Mouse (Mus musculus): ENCODE data around the gene Dnajc15. TPM values are rescaled to one million over a fixed set of nuclear protein-coding genes. Genes with fewer than 3 reads are reported as not detected.

The Dnajc15 gene
- total RNA-seq, 4 experiments from 2014 or later, result 203 to 420 (median 336) TPM

DNA sequence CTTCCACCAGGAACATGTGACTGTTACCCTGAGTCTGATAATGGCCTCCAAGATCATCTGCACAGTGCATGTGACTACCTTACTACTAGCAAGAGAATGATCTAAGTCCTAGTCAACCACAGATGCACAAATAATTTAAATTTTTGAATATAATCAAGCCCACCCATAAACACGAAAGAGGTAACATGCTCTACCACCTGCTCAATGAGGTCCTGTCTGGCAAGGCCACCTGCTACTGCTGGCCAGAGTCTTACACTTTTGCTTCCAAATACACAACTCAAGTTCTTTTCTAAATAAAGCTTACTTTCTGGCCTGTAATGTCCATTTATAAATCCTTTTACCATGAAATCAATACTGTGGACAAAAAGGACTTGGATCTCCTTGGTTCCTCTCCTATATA lies 15.0 kb downstream of the Dnajc15 start:
- no peak for DNase-seq

DNA sequence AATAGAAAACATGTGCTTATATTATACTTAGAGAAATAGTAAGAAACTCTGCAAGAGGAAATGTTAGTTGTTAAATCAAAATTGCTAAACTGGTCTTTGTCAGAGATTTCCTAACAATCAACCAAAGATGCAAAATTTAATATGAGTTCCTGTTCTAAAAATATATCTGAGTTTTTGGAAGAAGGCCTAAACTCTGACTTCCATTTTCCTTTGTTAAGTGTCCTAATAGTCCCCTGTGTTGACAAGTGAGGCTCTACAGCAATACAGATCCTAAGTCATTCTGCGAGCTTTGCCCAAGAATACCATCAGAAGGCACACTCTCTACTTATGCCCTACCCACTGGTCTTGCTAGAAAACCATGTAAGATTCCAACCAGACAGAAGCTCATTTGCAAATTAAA lies 21.0 kb downstream of the Dnajc15 start:
- no peak for DNase-seq

DNA sequence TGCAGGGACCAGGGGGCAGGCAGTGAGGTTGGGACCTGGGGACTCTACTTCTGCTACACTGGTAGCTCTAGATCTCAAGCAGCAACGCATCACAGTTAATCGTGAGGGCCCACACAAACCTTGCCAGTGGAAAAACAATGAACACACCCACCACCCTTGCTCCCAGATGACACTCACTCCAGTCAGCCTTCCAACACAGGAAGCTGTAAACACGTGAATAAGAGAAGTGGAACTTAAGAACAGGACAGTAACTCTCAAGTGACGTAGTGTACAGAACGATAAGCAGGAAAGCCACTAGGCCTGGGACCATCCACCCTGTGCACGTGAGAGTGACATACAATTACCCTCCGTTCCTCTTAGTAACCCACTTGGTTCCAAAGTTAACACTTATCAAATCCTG lies 25.1 kb downstream of the Dnajc15 start:
- DNase-seq, result no peak

DNA sequence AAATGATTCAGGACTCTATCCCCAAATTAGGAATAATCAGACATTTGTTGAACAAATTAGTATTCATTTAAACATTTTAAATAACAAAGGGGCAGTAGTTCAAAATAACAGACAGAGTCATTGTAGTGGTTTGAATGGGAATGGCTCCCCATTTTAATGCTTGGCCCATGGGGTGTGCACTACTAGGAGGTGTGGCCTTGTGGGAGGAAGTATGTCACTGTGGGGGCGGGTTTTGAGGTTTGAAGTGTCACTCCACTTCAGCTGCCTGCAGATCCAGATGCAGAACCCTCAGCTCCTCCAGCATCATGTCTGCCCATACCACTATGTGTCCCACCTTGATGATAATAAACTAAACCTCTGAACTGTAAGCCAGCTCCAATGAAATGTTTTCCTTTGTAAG lies 26.6 kb downstream of the Dnajc15 start:
- DNase-seq, result no peak

DNA sequence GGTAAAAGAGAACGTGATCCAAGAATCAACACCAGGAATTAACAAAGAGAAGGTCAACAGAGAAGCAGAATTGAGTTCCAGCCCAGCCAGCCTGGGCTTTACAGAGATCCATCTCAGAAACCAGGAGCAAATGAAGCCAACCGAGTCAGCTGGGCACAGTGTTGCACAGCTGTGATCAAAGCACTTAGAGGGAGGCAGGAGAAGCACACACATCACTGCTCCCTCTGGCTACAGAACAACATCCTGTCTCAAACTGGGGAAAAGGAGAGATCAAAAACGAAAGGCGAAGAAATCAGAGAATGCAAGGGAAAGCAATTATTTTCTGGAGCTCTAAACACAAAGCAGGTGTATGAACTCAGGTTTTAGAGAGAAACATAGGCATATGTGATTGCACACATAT lies 28.7 kb downstream of the Dnajc15 start:
- DNase-seq, result no peak

DNA sequence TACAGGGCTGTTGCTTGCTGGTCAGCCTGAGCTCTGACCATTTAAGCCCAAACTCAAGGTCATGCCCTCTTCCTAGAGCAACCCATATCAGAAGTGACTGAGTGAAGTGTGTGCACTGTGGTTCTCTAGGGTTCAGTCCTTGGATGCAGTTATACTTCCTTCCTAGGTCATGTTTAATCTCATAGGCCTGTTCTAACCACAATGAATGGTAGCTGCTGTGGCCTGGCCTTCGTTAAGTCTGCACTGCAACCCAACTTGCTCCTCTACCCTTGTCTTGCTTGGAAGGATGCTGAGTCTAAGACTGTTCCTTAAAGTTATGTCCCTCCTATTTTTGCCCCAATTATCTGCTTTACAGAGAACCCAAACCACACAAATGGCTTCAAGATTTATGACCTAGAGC lies 29.4 kb downstream of the Dnajc15 start:
- DNase-seq, result no peak

DNA sequence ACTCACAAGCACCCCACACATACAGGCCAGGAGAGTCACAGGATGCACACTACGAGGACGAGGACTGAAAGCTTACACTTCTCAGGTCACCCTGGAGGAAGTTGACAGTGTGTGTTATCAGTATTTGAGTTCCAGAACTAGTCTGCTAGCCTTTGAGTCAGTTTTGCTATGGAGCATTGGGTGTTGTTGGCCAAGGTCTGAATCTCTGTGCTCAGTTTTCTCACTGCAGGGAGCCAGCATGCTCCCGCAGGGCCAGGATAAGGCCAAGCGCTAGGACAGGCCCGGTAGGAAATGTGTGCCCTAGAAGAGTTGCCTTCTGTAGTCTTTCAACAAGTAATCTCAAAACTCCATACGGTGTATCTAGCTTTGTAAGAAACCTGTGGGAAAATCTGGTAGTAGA lies 34.4 kb downstream of the Dnajc15 start:
- DNase-seq, result no peak

DNA sequence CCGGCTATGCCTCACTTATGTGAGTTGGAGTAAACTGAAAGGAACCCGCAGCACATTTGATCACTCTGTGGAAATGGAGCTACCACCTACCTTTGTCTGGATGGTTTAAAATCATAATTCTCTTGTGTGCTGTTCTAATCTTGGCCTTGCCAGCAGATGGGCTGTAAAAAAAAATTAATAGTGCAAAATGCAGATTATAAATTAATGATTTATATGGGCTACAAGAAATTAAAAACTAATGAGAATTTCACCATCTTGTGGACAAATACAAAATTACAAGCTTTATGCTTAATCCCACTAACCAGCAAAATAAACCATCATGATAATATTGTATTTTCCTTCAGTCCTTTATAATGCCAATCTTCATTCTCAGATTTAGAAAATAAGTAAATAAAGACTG lies 34.8 kb downstream of the Dnajc15 start:
- no peak for DNase-seq

DNA sequence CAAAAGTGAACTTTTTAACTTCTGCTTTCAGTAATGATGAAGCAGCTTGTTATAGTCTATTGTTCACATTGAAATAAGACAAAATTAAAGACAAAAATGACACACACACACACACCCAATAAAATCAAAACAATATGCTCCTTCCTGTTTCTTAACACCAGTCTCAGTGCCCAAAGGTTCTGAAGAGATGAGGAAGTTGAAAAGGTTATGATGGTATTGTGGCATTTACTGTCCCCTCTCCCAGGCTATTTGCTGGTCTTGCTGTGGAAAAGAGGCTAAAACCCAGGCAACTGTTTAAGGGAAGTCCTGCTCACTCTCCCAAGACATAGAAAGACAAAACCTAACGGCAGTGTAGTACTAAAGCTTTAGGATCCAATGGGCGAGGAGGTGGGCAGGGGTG lies 38.1 kb downstream of the Dnajc15 start:
- DNase-seq, result no peak

DNA sequence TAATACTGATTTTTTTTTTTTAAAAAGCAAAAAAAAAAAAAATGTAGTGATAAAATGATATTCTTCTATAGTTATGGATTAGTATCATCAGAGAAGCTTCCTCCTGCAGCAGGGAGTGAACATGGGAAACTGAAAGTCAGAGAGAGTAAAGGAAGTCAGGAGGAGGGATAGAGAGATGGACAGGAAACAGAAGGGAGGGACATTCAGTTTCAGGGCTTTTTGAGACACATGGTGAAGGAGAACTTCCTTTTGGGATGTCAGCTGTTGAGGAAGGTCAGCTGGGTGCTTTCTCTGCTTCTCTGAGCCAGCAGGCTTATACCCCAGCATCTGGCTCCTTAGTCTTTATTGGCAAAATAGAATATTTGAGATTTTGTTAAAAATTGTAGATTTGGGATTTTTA lies 42.6 kb downstream of the Dnajc15 start:
- no peak for DNase-seq

DNA sequence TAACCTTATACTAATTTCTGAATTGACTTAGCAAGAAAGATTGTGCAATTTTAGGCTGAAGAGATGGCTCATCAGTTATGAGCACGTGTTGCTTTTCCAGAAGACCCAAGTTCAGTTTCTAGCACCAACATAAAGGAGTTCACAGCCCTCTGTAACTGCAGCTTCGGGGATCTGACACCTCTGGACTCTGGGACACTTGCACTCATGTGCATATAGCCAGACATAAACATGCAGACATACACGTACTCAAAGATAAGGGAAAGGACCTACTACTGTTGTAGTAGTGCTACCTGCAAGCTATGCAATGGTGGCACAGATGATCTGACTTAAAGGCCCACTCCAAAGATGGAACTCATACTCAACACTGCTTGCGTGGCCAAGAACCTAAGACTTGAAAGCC lies 43.0 kb downstream of the Dnajc15 start:
- no peak for DNase-seq

DNA sequence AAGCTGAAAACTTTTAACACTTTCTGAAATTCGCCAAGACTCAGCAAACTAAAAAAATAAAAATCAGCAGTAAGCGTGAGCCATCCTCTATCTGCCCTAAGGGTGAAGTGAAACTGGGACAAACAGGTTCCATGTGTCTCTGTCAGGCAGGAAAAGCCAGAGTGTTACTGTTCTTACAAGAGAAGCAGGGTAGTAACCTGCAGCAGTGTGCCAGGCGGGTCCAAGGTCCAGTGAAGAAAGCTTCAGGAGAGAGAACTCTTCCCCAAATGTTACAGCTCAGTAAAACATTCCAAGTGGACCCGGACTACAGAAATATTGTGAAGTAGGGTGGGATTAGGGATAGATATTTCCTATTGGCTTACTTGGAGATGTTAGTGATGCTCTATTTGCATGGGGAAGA lies 45.3 kb downstream of the Dnajc15 start:
- no peak for DNase-seq

DNA sequence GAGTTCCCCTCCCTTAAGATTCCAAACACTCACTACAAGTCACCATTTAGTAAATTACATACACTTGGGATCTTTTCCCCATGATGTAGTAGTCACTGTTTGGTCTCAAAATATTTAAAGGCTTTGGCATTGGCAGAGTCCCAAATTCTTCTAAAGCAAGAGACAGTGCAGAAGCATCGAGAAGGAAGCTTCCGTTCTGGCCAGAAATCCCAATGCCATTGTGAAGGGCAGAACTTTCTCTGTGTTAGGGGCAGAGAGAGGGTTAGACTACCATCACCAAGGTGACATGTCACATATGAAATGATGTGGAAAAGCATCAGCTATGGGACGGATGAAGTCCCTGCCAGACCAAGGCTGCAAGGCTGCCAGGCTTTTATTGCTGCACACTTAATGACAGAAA lies 49.0 kb downstream of the Dnajc15 start:
- peak; percentile 63 for DNase-seq

DNA sequence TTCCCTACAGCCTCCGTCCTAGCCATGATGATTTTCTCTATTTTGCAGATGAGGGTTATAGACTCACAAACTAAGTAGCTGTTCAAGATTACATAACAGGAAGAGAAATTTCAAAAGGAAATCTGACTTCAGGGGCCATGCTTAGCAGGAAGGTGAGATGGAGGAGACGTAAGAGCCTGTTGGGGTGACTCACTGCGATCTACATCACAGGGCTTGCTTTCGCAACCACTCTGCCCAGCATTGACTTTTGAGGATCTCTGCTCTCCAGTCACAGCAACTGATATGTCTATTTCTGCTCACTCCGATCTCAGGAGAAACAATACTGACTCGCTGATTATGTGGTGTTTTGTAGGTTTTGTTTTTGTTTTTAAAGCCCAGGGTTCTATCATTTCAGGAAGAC lies 49.8 kb downstream of the Dnajc15 start:
- DNase-seq, result peak; percentile 54

DNA sequence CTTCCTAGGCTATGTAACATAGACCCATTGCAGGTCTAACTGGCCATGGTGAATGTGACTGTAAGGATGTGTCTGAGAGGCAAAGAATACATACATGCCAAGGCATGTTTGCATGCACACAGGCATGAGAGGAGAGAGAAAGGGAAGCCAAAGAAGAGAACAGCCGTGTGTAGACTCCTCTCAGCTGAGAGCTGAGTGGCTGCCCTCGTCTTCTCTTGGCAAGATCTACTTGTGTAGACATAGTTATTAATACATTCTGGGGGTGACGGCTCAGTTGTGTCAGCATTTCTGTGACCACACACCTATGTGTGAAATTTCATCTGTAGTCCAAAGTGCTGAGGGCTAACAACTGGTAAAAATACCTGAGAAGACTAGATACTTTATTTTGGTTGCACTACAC lies 55.1 kb downstream of the Dnajc15 start:
- DNase-seq, result no peak

DNA sequence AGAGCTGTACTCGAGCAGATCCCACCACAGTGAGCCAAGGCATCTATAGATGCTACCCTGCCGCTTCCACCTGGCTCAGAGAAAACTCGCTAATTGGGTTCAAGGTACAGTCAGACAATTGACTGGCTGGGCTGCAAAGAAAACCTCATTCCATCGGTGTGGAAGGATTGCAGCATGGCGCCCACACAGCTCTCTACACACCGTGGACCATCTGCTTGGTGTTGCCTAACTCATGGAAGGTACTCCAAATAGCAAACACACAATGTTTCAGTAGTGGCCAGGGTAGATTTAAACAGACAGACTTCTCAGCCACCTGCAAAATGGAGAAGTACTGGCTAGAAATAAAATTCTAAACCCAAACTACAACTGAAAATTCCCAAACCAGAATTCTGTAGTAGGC lies 57.4 kb downstream of the Dnajc15 start:
- DNase-seq, result no peak

DNA sequence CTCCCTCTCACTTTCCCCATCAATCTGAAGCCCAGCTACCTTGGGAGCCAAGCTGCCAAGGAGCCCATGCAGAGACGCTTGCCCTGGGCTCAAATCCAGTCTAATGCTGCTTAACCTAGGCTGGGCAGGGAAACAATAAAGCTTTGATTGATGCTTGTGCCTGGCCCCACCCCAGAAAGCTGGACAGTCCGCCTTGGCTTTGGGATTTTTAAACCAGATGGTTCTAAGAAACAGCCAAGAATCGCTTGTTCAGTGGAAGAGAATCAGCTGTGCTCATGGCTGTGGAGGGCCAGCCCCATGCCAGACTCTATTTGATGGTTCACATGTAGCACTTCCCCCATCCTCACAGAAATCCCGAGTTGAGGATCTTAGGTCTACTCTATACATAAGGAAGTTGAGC lies 60.0 kb downstream of the Dnajc15 start:
- no peak for DNase-seq

DNA sequence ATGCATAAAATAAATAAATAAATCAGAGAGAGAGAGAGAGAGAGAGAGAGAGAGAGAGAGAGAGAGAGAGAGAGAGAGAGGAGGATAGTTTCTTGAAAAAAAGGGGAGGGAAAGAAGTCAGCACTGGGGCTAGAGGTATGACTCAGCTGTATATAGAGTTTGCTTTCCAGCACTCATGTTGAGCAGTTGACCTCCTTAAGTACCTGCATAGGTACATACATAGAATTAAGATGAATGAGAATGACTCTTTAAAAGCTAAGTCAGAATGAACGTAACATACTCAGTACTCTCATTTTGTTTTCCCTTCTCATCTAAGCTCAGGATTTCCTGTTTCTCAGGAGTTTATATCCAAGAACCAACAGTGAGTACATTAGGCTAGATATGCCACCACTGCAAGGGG lies 62.0 kb downstream of the Dnajc15 start:
- no peak for DNase-seq

DNA sequence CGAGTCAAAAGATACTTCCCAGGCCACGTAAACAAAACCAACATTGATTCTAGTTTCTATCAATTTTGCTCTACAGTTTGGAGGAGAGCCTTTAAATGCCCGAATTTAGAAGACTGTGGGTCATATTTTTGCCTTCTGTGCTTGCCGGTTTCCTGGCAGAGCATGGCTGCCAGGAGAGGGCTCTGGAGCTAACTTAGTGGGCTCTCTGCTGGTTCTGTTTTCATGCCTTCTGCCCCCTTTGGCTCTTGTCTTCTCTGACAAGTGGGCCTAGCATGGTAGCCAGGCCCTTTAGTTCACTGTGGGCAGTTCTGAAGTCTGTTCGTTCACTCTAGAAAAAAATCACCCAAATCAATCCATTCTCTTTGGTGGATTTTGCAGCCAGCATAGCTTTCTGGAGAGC lies 63.5 kb downstream of the Dnajc15 start:
- DNase-seq, result no peak

DNA sequence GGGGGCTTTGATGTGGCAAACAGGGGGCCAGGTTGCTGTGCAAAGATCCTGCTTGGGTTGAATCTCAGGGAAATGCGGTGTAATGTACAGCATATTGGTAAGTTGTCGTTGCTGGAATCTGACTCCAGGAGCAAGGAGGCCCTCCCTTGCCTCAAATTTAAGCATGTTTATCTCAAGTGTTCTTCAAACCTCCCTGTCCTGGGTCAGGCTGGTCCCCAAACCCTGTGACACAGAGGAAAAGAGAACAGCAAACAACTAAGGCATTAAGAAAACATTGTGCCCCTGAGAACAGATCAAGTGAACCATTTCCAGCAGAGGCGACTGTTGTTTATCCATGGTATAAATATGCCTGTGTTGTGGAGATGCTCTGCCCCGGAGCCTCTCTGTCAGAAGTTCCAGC lies 67.1 kb downstream of the Dnajc15 start:
- no peak for DNase-seq

DNA sequence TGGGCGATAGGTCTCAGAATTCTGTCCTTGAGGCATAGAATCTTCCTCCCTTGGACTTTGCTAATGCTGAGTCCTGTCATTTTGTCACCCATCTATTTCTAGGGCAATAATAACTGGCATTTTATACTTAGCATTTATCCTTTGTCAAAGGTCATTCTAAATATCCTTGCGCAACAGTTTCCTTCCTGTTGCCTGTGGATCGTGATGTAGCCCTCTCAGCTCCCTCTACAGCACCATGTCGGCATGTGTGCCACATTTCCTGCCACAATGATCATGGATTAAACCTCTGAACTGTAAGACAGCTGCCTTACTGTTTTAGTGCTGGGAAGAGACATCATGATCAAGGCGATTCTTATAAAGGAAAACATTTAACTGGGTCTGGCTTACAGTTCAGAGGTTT lies 68.6 kb downstream of the Dnajc15 start:
- no peak for DNase-seq

DNA sequence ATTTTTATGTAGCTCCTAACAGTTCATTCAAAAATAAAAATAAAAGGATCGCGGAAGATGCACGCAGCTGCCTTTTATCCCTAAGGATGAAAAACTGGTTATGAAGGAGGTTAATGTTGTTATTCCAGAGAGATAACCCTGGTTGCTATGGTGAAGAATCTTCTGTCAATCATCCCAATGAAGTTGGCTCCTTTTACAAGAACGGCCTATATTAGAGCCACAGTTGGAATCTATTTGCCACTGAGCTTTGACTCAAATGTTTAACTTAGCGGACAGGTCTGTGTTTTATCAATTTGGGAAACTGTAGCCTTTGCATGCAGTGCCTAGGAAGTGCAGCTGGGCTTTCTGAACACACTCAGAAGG lies 72.7 kb downstream of the Dnajc15 start:
- DNase-seq, result no peak

DNA sequence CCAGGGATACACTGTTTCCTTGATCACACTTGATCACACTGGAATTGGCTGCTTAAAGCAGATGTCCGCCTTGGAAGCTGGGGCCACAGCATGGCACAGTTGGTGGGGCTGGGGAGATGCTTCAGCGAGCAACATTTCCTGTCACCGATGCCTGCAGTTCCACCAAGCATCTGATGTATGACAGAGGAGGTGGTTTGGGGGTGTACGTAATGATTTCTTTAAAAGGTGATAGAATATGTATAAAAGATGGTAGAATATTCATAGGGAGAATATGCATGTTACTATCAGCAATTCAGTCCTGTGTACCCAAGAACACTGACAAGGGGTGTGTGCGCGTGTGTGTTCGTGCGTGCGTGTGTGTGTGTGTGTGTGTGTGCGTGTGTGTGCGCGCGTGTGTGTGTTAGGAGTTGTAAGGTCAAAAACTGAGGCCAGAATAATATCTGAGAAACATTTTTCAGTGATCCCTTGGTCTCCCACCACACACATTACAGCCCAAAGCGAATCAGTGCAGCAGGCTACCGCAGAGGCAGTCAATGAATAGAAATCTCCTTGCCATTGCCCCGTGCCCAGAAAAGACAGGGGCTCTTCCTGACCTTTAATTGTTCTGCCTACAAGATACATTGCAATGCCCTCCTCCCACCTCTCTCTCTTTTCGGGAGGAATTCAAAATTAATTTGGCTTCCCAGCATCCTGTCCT lies 73.2 kb downstream of the Dnajc15 start:
- no peak for DNase-seq

DNA sequence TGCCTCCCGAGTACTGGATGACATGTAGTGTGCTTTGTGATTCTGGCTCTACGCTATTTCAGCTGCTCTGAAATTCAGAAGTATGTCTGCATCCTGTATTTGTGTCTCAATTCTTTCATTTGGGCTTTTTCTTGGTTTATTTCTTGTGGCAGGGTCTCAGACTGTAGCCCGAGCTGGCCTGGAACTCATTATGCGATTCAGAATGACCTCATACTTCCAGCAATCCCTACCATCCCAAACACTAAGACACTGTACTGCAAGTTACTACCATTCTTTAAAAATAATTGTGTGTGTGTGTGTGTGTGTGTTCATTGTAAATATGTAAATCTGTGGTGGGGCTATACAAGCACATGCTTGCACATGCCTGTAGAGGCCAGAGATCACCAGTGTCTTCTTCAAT lies 78.4 kb downstream of the Dnajc15 start:
- no peak for DNase-seq

DNA sequence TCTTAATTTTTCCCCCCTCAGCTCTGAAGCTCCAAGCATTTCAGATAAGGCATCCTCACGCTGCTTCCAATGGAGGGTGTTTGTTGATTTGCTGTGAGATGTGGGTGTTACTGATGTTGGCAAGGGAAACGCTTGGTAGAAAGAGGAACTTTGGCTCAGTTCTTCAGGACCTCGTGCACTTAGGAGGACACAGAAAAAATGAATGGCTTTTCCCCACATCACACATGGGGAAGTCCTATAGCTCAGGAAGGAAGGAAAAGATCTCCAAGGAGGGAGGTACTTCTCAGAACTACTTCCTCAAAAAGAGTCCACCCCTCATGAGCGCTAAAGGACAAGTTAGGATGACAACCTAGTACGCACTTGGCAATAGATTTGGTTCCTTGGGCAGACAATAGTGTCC lies 79.7 kb downstream of the Dnajc15 start:
- DNase-seq, result no peak

All from adrenal gland, adult 8-10 months (tissue).